16 mouse cellular contexts compared by ENCODE assay signal in genomic region chr2:58380020-58380419, GRCm38 (mm10). TPM values are rescaled to one million over a fixed set of nuclear protein-coding genes. Genes with fewer than 3 reads are reported as not detected.
"Had no signal": no experiment of that assay in that cellular context is flagged by ENCODE, and none has a peak within 500 bp of the region (broad histone marks: within the 10 kb centered on the region; RNA-seq: fewer than 3 reads in every experiment).

No protein-coding gene starts in this region.

- H3K36me3 ChIP-seq: limb, embryonic 15.5 days; liver, embryonic 12.5 days; midbrain, embryonic 10.5 days; neural tube, embryonic 15.5 days had no signal

- H3K4me1 ChIP-seq: limb, embryonic 15.5 days; liver, embryonic 12.5 days; midbrain, embryonic 10.5 days; neural tube, embryonic 15.5 days had no signal

- H3K27ac ChIP-seq: kidney, postnatal 0 days; layer of hippocampus, adult 2 months; left cerebral cortex, adult 2 months; limb, embryonic 15.5 days; liver, embryonic 12.5 days; midbrain, embryonic 10.5 days; neural tube, embryonic 15.5 days had no signal

- H3K4me2 ChIP-seq: limb, embryonic 15.5 days; liver, embryonic 12.5 days; lung, embryonic 14.5 days; neural tube, embryonic 15.5 days had no signal

- H3K27me3 ChIP-seq: limb, embryonic 15.5 days; liver, embryonic 12.5 days; neural tube, embryonic 15.5 days had no signal

- H3K4me3 ChIP-seq: layer of hippocampus, adult 2 months; left cerebral cortex, adult 2 months; limb, embryonic 15.5 days; liver, embryonic 12.5 days; midbrain, embryonic 10.5 days; myocyte; neural tube, embryonic 15.5 days had no signal

- DNase-seq: kidney, postnatal 36 days; lung, postnatal 10 days; lung, postnatal 4 days; right cerebral cortex, adult 18-20 months; right cerebral cortex, postnatal 25 days; thymus, postnatal 36 days had no signal

- H3K9me3 ChIP-seq: limb, embryonic 15.5 days; liver, embryonic 12.5 days; midbrain, embryonic 10.5 days; neural tube, embryonic 15.5 days had no signal

- H3K9ac ChIP-seq: limb, embryonic 15.5 days; liver, embryonic 12.5 days; lung, embryonic 14.5 days; neural tube, embryonic 15.5 days had no signal

- ATAC-seq: liver, embryonic 12.5 days had no signal

RNA-seq across cellular contexts. Expression of gene Acvr1c, which starts 22.3 kb away (rescaled TPM):
- polyA plus RNA-seq: limb, embryonic 11.5 days; myocyte had no signal
